Mouse (Mus musculus) brown adipose tissue, adult 24 weeks (tissue): ENCODE results near the gene Gm10100. TPM values are rescaled to one million over a fixed set of nuclear protein-coding genes. Genes with fewer than 3 reads are reported as not detected.

Experiments
- polyA plus RNA-seq: library from polyadenylated mRNA; stranded (reverse); fragments of >200 nt; gene quantifications from 2 replicates; pipeline ENCODE4 v1.2.4, GENCODE M21; 2012; ENCODE audit not compliant: missing spikeins, insufficient read depth, insufficient read length

Gm10100 gene
- polyA plus RNA-seq, 1 experiment = not detected

Other genes starting within 250 kb of the Gm10100 start
- 5.4 and 11.1 TPM in 2 replicates for gene Fam207a, start 210.7 kb upstream of the Gm10100 start, polyA plus RNA-seq
- gene Itgb2, start 196.2 kb upstream of the Gm10100 start, polyA plus RNA-seq = 4.3 and 4.4 TPM in 2 replicates
- 88.8 and 92.4 TPM in 2 replicates for gene Pttg1ip, start 144.8 kb upstream of the Gm10100 start, polyA plus RNA-seq
- 58.1 and 84.9 TPM in 2 replicates for gene Sumo3, start 120.4 kb upstream of the Gm10100 start, polyA plus RNA-seq
- 16.0 and 45.5 TPM in 2 replicates for gene Gm49325, start 120.3 kb upstream of the Gm10100 start, polyA plus RNA-seq
- gene Ube2g2, start 104.2 kb upstream of the Gm10100 start, polyA plus RNA-seq = 23.3 and 26.1 TPM in 2 replicates
- gene Tspear, start 39.9 kb upstream of the Gm10100 start, polyA plus RNA-seq = not detected in 2 replicates
- gene Gm19402, start 35.7 kb upstream of the Gm10100 start, polyA plus RNA-seq = not detected in 2 replicates
- not detected in 2 replicates for gene Gm9508, start 29.3 kb upstream of the Gm10100 start, polyA plus RNA-seq
- not detected in 2 replicates for gene Gm10272, start 19.9 kb upstream of the Gm10100 start, polyA plus RNA-seq
- gene Gm10024, start 15.0 kb upstream of the Gm10100 start, polyA plus RNA-seq = not detected in 2 replicates
- gene Gm10142, start 10.7 kb upstream of the Gm10100 start, polyA plus RNA-seq = not detected in 2 replicates
- not detected in 2 replicates for gene Krtap12-1, start 5.9 kb upstream of the Gm10100 start, polyA plus RNA-seq
- not detected in 2 replicates for gene Gm18596, start 16.2 kb downstream of the Gm10100 start, polyA plus RNA-seq
- gene Gm9736, start 24.9 kb downstream of the Gm10100 start, polyA plus RNA-seq = not detected in 2 replicates
- not detected in 2 replicates for gene Gm3233, start 33.2 kb downstream of the Gm10100 start, polyA plus RNA-seq
- not detected in 2 replicates for gene Gm3238, start 44.8 kb downstream of the Gm10100 start, polyA plus RNA-seq
- not detected in 2 replicates for gene Gm7138, start 50.5 kb downstream of the Gm10100 start, polyA plus RNA-seq
- gene Gm3250, start 56.1 kb downstream of the Gm10100 start, polyA plus RNA-seq = not detected in 2 replicates
- gene Gm7137, start 61.7 kb downstream of the Gm10100 start, polyA plus RNA-seq = not detected in 2 replicates
- gene Gm9639, start 68.6 kb downstream of the Gm10100 start, polyA plus RNA-seq = not detected in 2 replicates
- not detected in 2 replicates for gene Gm19668, start 72.6 kb downstream of the Gm10100 start, polyA plus RNA-seq
- not detected in 2 replicates for gene Gm9507, start 85.4 kb downstream of the Gm10100 start, polyA plus RNA-seq
- gene Gm2696, start 88.2 kb downstream of the Gm10100 start, polyA plus RNA-seq = not detected in 2 replicates
- not detected in 2 replicates for gene Krtap10-4, start 100.6 kb downstream of the Gm10100 start, polyA plus RNA-seq
- not detected in 2 replicates for gene Krtap10-10, start 109.5 kb downstream of the Gm10100 start, polyA plus RNA-seq
- gene Gm36176, start 120.3 kb downstream of the Gm10100 start, polyA plus RNA-seq = not detected in 2 replicates
- not detected in 2 replicates for gene Gm10318, start 126.4 kb downstream of the Gm10100 start, polyA plus RNA-seq
- gene Gm3285, start 135.5 kb downstream of the Gm10100 start, polyA plus RNA-seq = not detected in 2 replicates
- gene Lrrc3, start 176.1 kb downstream of the Gm10100 start, polyA plus RNA-seq = 0.33 TPM in 1 of 2 replicates, not detected in the other
- 0.63 TPM in 1 of 2 replicates, not detected in the other for gene Trpm2, start 244.1 kb downstream of the Gm10100 start, polyA plus RNA-seq